Mouse (Mus musculus) splenic B cell, adult 2 months (primary cell): ENCODE measurements around the gene Zfp579.

ENCODE experiments used
- DNase-seq: peaks from one replicate; pipeline ENCODE4 v3.0.0-alpha.2; 2011; ENCODE audit warnings: low read depth, low spot score
- H3K27me3 ChIP-seq: 2 replicates; pipeline ENCODE4 v1.6.1; 2012; ENCODE audit warnings: mild to moderate bottlenecking, low read length, moderate library complexity, mixed read lengths; ENCODE audit not compliant: control insufficient read depth, poor library complexity, insufficient read depth, severe bottlenecking
- H3K36me3 ChIP-seq: 2 replicates; pipeline ENCODE4 v1.6.1; 2012; ENCODE audit warnings: mild to moderate bottlenecking, low read length, moderate library complexity, mixed read lengths; ENCODE audit not compliant: control insufficient read depth, poor library complexity, insufficient read depth, severe bottlenecking

The Zfp579 gene

GRCm38 (mm10) chr7:4996003-4996895 lies at the start of gene Zfp579:
TSS of gene Zfp579 (minus strand) at chr7:4996158.
- Histone ChIP-seq H3K36me3 (no peaks in the 10 kb centered on the region; the same call in 1 of the 2 replicates), H3K27me3 (no peaks in the 10 kb centered on the region)
- DNase-seq: peak; percentile 76

GRCm38 (mm10) chr7:5044981-5045380 lies 49.0 kb upstream of the Zfp579 start:
- no peaks in the 10 kb centered on the region for H3K27me3 ChIP-seq

GRCm38 (mm10) chr7:5038940-5039339 lies 43.0 kb upstream of the Zfp579 start:
- H3K36me3 ChIP-seq: no peaks in the 10 kb centered on the region
- DNase-seq: no peak
- H3K27me3 ChIP-seq: no peaks in the 10 kb centered on the region

More at GRCm38 (mm10) chr7:5044981-5045380, 49.0 kb upstream of the Zfp579 start:
- no peak for DNase-seq
- no peaks in the 10 kb centered on the region for H3K36me3 ChIP-seq

- no peaks in the 10 kb centered on the region for H3K27me3 ChIP-seq
These were observed 42.3 kb upstream of the Zfp579 start, which contains the start of gene Zfp784 for GRCm38 (mm10) chr7:5038109-5038732. TSS of gene Zfp784 (minus strand) at chr7:5038446.

GRCm38 (mm10) chr7:5037467-5037866 lies 41.5 kb upstream of the Zfp579 start:
- Histone ChIP-seq H3K27me3 (no peaks in the 10 kb centered on the region), H3K36me3 (peaks cover 2% of the 10 kb centered on the region)
- DNase-seq: no peak

More at GRCm38 (mm10) chr7:5038109-5038732, 42.3 kb upstream of the Zfp579 start, which contains the start of gene Zfp784:
- no peaks in the 10 kb centered on the region for H3K36me3 ChIP-seq
- DNase-seq: peak; percentile 94

- peaks cover 4% of the 10 kb centered on the region for H3K36me3 ChIP-seq
- no peak for DNase-seq
- H3K27me3 ChIP-seq: no peaks in the 10 kb centered on the region
These were observed 41.1 kb upstream of the Zfp579 start for GRCm38 (mm10) chr7:5037026-5037425.

GRCm38 (mm10) chr7:5036136-5036535 lies 40.2 kb upstream of the Zfp579 start:
- no peak for DNase-seq
- Histone ChIP-seq H3K36me3 (peaks cover 13% of the 10 kb centered on the region), H3K27me3 (no peaks in the 10 kb centered on the region)

- peaks cover 17% of the 10 kb centered on the region for H3K36me3 ChIP-seq
- no peaks in the 10 kb centered on the region for H3K27me3 ChIP-seq
- DNase-seq: no peak
These were observed 39.7 kb upstream of the Zfp579 start for GRCm38 (mm10) chr7:5035628-5036027.

GRCm38 (mm10) chr7:5033818-5034217 lies 37.9 kb upstream of the Zfp579 start, which contains the start of gene 4632433K11Rik:
TSS of gene 4632433K11Rik (plus strand) at chr7:5034118.
- Histone ChIP-seq H3K27me3 (no peaks in the 10 kb centered on the region), H3K36me3 (peaks cover 32% of the 10 kb centered on the region)
- no peak for DNase-seq

- H3K27me3 ChIP-seq: no peaks in the 10 kb centered on the region
- peaks cover 32% of the 10 kb centered on the region for H3K36me3 ChIP-seq
- DNase-seq: no peak
These were observed 35.5 kb upstream of the Zfp579 start for GRCm38 (mm10) chr7:5031496-5031895.

- DNase-seq: no peak
- Histone ChIP-seq H3K27me3 (no peaks in the 10 kb centered on the region), H3K36me3 (peaks cover 32% of the 10 kb centered on the region)
These were observed 34.8 kb upstream of the Zfp579 start for GRCm38 (mm10) chr7:5030554-5031275.

- peaks cover 32% of the 10 kb centered on the region for H3K36me3 ChIP-seq
- DNase-seq: no peak
- H3K27me3 ChIP-seq: no peaks in the 10 kb centered on the region
These were observed 34.0 kb upstream of the Zfp579 start for GRCm38 (mm10) chr7:5029946-5030345.

- Histone ChIP-seq H3K36me3 (peaks cover 32% of the 10 kb centered on the region), H3K27me3 (no peaks in the 10 kb centered on the region)
- DNase-seq: no peak
These were observed 33.6 kb upstream of the Zfp579 start for GRCm38 (mm10) chr7:5029543-5029942.

GRCm38 (mm10) chr7:5021197-5021596 lies 25.2 kb upstream of the Zfp579 start:
- Histone ChIP-seq H3K27me3 (no peaks in the 10 kb centered on the region), H3K36me3 (no peaks in the 10 kb centered on the region)
- no peak for DNase-seq
